Mouse (Mus musculus): ENCODE data around the gene Ikzf4. TPM values are rescaled to one million over a fixed set of nuclear protein-coding genes. Genes with fewer than 3 reads are reported as not detected.

Gene Ikzf4
- polyA plus RNA-seq, 1 experiment: 0.04 TPM

DNA sequence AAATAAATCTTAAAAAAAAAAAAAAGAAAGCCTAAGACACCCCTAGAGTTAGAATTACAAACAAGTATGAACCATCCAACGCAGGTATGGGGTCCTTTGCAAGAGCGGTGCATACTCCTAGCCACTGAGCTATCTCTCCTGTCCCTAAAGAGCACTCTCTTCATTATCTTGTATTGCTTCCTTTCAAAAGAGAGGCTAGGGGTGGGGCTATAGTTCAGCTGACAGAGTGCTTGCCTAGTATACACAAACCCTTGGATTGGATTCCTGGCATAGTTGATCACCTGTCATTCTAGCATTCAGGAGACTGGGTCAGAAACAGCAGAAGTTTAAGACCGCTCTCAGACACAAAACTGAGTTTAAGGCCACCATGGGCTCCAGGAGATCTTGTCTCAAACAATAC lies 9.5 kb upstream of the Ikzf4 start:
- Histone ChIP-seq H3K79me2 (ENCODE audit: control insufficient read depth, insufficient read depth) (no peaks in the 10 kb centered on the region), H3K4me2 (ENCODE audit: low read depth) (no peak overlapping the region)
- no peak for TF ChIP-seq POLR2AphosphoS2 (IDR thresholded peaks at IDR 0.05; ENCODE audit: insufficient read length, low read depth)
- TF ChIP-seq MYOD1 (IDR thresholded peaks at IDR 0.05; ENCODE audit: control insufficient read depth in 1 of 3, insufficient read length in 2 of 3, low read depth in 2 of 3): no peak
- no peak for TF ChIP-seq REST (IDR thresholded peaks at IDR 0.05; ENCODE audit: insufficient read depth, insufficient read length)
- no peak for TF ChIP-seq POLR2A (IDR thresholded peaks at IDR 0.05; ENCODE audit: insufficient read length, low read depth)
- TF ChIP-seq MAX (IDR thresholded peaks at IDR 0.05; ENCODE audit: low read depth): no peak
- TF ChIP-seq USF1 (IDR thresholded peaks at IDR 0.05; ENCODE audit: low read depth): no peak
- no peak for TF ChIP-seq SRF (IDR thresholded peaks at IDR 0.05; ENCODE audit: control insufficient read depth, insufficient read length, low read depth)
- TF ChIP-seq TCF3 (IDR thresholded peaks at IDR 0.05; ENCODE audit: insufficient read length, low read depth): no peak
- no peak for TF ChIP-seq MYOG (IDR thresholded peaks at IDR 0.05; ENCODE audit: control insufficient read depth in 1 of 3, insufficient read depth in 1 of 3, insufficient read length in 2 of 3, low read depth in 2 of 3)
- TF ChIP-seq TCF12 (IDR thresholded peaks at IDR 0.05; ENCODE audit: insufficient read depth, poor library complexity, severe bottlenecking): no peak
- TF ChIP-seq CEBPB (IDR thresholded peaks at IDR 0.05; ENCODE audit: insufficient read depth, poor library complexity, severe bottlenecking): no peak
- no peak for TF ChIP-seq E2F4 (IDR thresholded peaks at IDR 0.05; ENCODE audit: insufficient read depth)

DNA sequence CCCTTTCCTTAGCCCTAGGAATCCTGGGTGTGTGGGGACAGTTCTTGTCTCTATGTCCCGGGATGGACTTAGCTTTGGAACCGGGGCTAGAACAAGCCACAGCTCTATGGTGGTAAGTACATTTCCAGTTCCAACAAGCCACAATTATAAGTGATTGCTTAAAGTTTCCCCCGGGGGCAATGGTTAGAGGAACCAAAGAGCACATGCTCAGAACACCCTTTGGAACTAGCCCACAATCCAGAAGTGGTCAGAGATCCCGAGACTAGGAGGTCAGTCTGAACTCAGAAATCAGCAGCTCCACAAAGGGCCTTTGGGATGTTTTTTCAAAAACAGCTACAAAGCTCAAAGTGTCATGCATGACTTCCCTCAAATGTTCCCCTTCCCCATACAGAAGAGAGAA lies 8.1 kb upstream of the Ikzf4 start:
- Histone ChIP-seq H3K27me3 (ENCODE audit: control insufficient read depth, insufficient read depth, insufficient read length) (no peaks in the 10 kb centered on the region), H3ac (ENCODE audit: control insufficient read depth, insufficient read length) (no peak overlapping the region), H3K79me2 (ENCODE audit: control insufficient read depth, insufficient read depth) (no peaks in the 10 kb centered on the region), H3K36me3 (ENCODE audit: control insufficient read depth, insufficient read depth) (no peaks in the 10 kb centered on the region), H3K4me3 (no peak overlapping the region), H3K4me2 (ENCODE audit: low read depth) (no peak overlapping the region)
- no peak for TF ChIP-seq MYOD1 (IDR thresholded peaks at IDR 0.05; ENCODE audit: control insufficient read depth in 1 of 3, insufficient read length in 2 of 3, low read depth in 2 of 3)
- no peak for TF ChIP-seq MAX (IDR thresholded peaks at IDR 0.05; ENCODE audit: low read depth)
- no peak for TF ChIP-seq POLR2A (IDR thresholded peaks at IDR 0.05; ENCODE audit: insufficient read length, low read depth)
- TF ChIP-seq TCF3 (IDR thresholded peaks at IDR 0.05; ENCODE audit: insufficient read length, low read depth): no peak
- TF ChIP-seq USF1 (IDR thresholded peaks at IDR 0.05; ENCODE audit: low read depth): no peak
- TF ChIP-seq MYOG (IDR thresholded peaks at IDR 0.05; ENCODE audit: control insufficient read depth in 1 of 3, insufficient read depth in 1 of 3, insufficient read length in 2 of 3, low read depth in 2 of 3): no peak
- no peak for TF ChIP-seq CEBPB (IDR thresholded peaks at IDR 0.05; ENCODE audit: insufficient read depth, poor library complexity, severe bottlenecking)
- TF ChIP-seq SRF (IDR thresholded peaks at IDR 0.05; ENCODE audit: control insufficient read depth, insufficient read length, low read depth): no peak
- no peak for TF ChIP-seq POLR2AphosphoS2 (IDR thresholded peaks at IDR 0.05; ENCODE audit: insufficient read length, low read depth)
- no peak for TF ChIP-seq REST (IDR thresholded peaks at IDR 0.05; ENCODE audit: insufficient read depth, insufficient read length)
- TF ChIP-seq TCF12 (IDR thresholded peaks at IDR 0.05; ENCODE audit: insufficient read depth, poor library complexity, severe bottlenecking): no peak
- TF ChIP-seq E2F4 (IDR thresholded peaks at IDR 0.05; ENCODE audit: insufficient read depth): no peak

More for the DNA sequence above, 9.5 kb upstream of the Ikzf4 start:
- H3K36me3 ChIP-seq (ENCODE audit: control insufficient read depth, insufficient read depth): no peaks in the 10 kb centered on the region
- no peaks in the 10 kb centered on the region for H3K27me3 ChIP-seq (ENCODE audit: control insufficient read depth, insufficient read depth, insufficient read length)
- H3ac ChIP-seq (ENCODE audit: control insufficient read depth, insufficient read length): no peak overlapping the region
- H3K4me3 ChIP-seq: no peak overlapping the region

DNA sequence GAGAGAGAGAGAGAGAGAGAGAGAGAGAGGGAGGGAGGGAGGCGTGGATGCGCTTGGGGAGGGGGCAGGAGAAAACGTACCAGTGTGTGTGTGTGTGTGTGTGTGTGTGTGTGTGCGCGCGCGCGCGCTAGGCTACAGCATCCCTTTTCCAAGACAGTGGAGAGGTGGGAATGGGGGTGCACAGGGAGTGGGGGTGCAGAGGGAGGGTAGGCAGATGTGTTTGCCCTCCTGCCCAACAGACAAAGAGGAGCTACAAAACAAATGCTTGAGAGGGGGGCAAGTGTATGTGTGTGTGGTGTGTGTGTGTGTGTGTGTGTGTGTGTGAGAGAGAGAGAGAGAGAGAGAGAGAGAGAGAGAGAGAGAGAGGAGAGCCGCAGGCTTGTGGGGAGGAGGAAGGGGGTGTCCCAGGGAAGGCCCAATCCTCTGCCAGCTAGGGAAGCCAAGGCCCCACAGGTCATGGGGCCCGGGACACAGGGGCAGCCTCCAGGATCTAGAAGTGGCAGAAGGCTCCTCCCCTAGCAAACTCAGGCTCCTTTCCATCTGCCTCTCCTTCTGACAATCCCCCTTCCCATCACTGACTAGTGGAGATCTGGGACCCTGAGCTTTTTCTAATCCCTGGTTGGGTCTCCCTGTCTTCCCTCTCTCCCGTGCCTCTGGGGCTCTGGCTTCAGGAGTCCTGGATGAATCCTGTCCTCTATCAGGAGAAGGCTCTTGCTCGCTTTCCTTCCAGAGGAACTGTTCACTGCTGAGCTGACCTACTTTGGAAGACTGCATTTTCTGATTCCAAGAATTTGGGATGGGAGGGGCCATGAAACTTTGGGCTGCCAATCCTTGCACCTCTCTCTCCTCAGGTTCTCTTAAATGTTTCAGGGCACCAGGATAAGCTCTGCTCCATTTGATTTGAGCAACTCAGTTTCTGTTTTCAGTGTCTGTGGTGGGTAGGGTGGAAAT lies 623 bp upstream of the Ikzf4 start:
- TF ChIP-seq TCF3 (IDR thresholded peaks at IDR 0.05; ENCODE audit: insufficient read length, low read depth) (no peak), POLR2A (IDR thresholded peaks at IDR 0.05; ENCODE audit: insufficient read length, low read depth) (no peak), CEBPB (IDR thresholded peaks at IDR 0.05; ENCODE audit: insufficient read depth, poor library complexity, severe bottlenecking) (no peak), MYOD1 (IDR thresholded peaks at IDR 0.05; ENCODE audit: control insufficient read depth in 1 of 3, insufficient read length in 2 of 3, low read depth in 2 of 3) (no peak), SRF (IDR thresholded peaks at IDR 0.05; ENCODE audit: control insufficient read depth, insufficient read length, low read depth) (no peak), POLR2AphosphoS2 (IDR thresholded peaks at IDR 0.05; ENCODE audit: insufficient read length, low read depth) (no peak), MAX (IDR thresholded peaks at IDR 0.05; ENCODE audit: low read depth) (no peak), MYOG (IDR thresholded peaks at IDR 0.05; ENCODE audit: control insufficient read depth in 1 of 3, insufficient read depth in 1 of 3, insufficient read length in 2 of 3, low read depth in 2 of 3) (no peak), USF1 (IDR thresholded peaks at IDR 0.05; ENCODE audit: low read depth) (no peak), REST (IDR thresholded peaks at IDR 0.05; ENCODE audit: insufficient read depth, insufficient read length) (no peak), TCF12 (IDR thresholded peaks at IDR 0.05; ENCODE audit: insufficient read depth, poor library complexity, severe bottlenecking) (no peak), E2F4 (IDR thresholded peaks at IDR 0.05; ENCODE audit: insufficient read depth) (no peak)
- Histone ChIP-seq H3K4me3 (no peak overlapping the region), H3K27me3 (ENCODE audit: control insufficient read depth, insufficient read depth, insufficient read length) (peaks cover 14% of the 10 kb centered on the region)

DNA sequence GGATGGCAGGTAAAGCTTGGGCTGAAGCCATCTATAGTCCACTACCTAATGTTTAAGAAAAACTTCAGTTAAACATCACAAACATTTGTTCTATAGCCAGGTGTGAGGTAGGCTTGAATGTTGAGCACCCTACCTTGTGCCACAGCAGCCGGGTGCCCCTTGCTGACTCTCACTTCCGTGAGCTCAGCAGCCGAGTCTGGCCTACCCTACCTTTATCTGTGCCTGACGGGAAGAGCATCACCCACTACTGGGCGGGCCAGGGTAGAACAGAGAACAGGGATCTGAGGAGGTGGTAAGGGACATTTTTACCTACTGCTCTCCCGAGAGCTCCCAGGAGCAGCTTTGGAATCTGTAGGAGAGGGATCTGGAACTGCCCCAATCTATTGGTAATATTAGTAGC lies 3.0 kb downstream of the Ikzf4 start:
- Histone ChIP-seq H3ac (ENCODE audit: control insufficient read depth, insufficient read length) (no peak overlapping the region), H3K4me3 (no peak overlapping the region), H3K36me3 (ENCODE audit: control insufficient read depth, insufficient read depth) (no peaks in the 10 kb centered on the region), H3K4me2 (ENCODE audit: low read depth) (no peak overlapping the region), H3K27me3 (ENCODE audit: control insufficient read depth, insufficient read depth, insufficient read length) (peaks cover 14% of the 10 kb centered on the region), H3K79me2 (ENCODE audit: control insufficient read depth, insufficient read depth) (no peaks in the 10 kb centered on the region)
- TF ChIP-seq MYOG (IDR thresholded peaks at IDR 0.05; ENCODE audit: control insufficient read depth in 1 of 3, insufficient read depth in 1 of 3, insufficient read length in 2 of 3, low read depth in 2 of 3): no peak
- TF ChIP-seq MAX (IDR thresholded peaks at IDR 0.05; ENCODE audit: low read depth): no peak
- no peak for TF ChIP-seq E2F4 (IDR thresholded peaks at IDR 0.05; ENCODE audit: insufficient read depth)
- no peak for TF ChIP-seq POLR2AphosphoS2 (IDR thresholded peaks at IDR 0.05; ENCODE audit: insufficient read length, low read depth)
- TF ChIP-seq MYOD1 (IDR thresholded peaks at IDR 0.05; ENCODE audit: control insufficient read depth in 1 of 3, insufficient read length in 2 of 3, low read depth in 2 of 3): no peak
- TF ChIP-seq REST (IDR thresholded peaks at IDR 0.05; ENCODE audit: insufficient read depth, insufficient read length): no peak
- TF ChIP-seq TCF3 (IDR thresholded peaks at IDR 0.05; ENCODE audit: insufficient read length, low read depth): no peak
- no peak for TF ChIP-seq SRF (IDR thresholded peaks at IDR 0.05; ENCODE audit: control insufficient read depth, insufficient read length, low read depth)
- TF ChIP-seq USF1 (IDR thresholded peaks at IDR 0.05; ENCODE audit: low read depth): no peak
- no peak for TF ChIP-seq CEBPB (IDR thresholded peaks at IDR 0.05; ENCODE audit: insufficient read depth, poor library complexity, severe bottlenecking)
- no peak for TF ChIP-seq TCF12 (IDR thresholded peaks at IDR 0.05; ENCODE audit: insufficient read depth, poor library complexity, severe bottlenecking)
- TF ChIP-seq POLR2A (IDR thresholded peaks at IDR 0.05; ENCODE audit: insufficient read length, low read depth): no peak

More for the DNA sequence above, 623 bp upstream of the Ikzf4 start:
- Histone ChIP-seq H3K79me2 (ENCODE audit: control insufficient read depth, insufficient read depth) (no peaks in the 10 kb centered on the region), H3K36me3 (ENCODE audit: control insufficient read depth, insufficient read depth) (no peaks in the 10 kb centered on the region), H3K4me2 (ENCODE audit: low read depth) (no peak overlapping the region), H3ac (ENCODE audit: control insufficient read depth, insufficient read length) (no peak overlapping the region)

All from myocyte (in vitro differentiated cells).